Mouse (Mus musculus) adrenal gland, postnatal 14 days (tissue): ENCODE data around the gene Sirt7. TPM values are rescaled to one million over a fixed set of nuclear protein-coding genes. Genes with fewer than 3 reads are reported as not detected.
"Not testable (repeated sequence)": the region's sequence is repeated elsewhere in the genome, so short reads cannot be mapped to it uniquely, and the experiment has no call there.

Experiments used
- DNase-seq: peaks from one replicate; pipeline ENCODE4 v3.0.0; 2021; ENCODE audit warnings: mixed read lengths
- total RNA-seq: library from RNA; stranded (reverse); gene quantifications from 2 replicates; pipeline ENCODE4 v1.2.3, GENCODE M21; 2021

Gene Sirt7
- total RNA-seq, 1 experiment from 2014 or later: 37.1 TPM

DNA sequence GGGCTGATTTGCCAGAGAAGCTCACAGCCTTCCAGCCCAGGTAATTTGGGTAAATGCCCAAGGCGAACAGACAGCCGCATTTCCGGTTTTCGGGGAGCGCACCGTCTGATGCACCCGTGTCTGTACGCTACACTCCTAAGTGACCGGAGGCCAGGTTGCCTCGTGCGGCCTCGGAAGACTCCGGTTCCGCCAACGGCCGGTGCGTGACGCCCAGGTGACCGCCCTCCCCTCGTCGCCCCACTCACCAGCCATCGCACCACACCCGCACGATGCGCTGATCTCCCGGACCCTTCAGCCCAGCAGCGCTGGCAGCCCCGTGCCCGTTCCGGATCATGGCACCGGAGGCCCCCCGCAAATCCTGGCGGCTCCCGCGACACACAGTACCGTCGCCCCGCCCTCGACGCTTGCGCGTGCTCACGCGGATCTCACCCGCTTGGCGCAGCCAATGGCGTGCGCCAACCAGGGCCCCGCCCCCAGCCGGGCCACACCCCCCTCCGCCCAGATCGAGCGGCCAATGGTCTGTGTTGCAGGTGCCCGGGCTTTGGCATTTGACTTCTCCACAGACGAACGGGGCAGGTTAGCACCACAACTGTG, 7.4 kb downstream of the Sirt7 start, which contains the start of gene Pcyt2:
Pcyt2 (minus strand) TSS at position 418 of the 594 bp plus-strand sequence.
- DNase-seq: peak; percentile 97

DNA sequence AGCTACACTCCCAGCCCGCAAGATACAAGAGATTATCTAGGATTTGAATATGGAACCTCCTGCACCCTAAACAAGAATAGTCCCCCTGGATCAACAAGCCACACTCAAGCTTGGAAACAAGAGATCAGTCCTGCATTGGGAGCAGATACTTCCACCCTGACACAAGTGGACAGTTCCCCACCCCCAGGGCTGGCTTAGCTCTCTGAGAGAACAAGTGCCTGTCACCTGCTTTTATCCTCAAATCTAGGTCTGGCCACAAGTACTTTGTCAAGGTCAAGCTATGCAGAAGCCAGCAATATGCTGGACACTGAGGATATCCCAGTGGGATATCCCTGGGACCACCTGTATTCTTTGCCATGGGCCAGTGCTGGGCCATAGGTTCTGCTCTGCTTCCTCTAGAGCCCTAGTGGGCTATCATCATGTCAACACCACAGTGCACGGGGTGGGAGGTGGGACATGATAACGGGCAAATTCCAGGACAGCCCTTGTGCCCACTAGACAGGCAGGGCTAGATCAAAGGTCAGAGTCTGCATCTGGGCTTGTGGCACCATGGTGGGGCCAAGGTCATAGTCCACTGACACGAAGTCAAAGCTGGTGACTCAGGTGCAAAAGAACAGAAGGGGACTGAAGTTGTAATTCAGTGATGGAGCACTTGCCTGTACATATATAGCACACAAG, 8.3 kb downstream of the Sirt7 start:
- DNase-seq: no peak

DNA sequence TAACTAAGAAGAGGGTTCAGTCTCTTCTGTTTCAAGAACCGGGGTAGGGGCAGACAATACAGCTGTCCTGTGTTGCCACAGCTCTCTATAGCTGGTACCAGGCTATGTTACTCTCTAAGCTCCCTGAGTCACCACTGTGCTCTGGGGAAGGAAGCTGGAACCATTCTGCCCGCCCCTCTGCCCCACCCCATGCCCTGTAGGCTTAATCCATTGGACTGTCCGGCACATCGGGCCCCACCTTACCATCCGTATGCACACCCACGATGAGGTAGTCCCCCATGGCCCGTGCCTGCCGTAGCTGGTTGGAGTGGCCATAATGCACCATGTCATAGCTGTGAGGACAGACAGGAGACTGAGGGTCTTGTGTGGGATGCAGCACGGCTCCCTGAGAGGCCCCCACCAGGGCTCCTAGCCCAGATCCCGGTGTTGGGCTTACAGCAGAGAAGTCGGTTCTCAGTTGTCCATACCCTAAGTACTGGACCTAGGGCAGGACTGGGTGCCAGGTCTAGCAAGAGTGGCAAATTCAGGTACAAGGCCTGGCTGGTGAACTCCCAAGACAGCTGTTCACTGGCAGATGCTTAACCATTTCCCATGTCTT, 9.3 kb downstream of the Sirt7 start:
- DNase-seq: no peak

DNA sequence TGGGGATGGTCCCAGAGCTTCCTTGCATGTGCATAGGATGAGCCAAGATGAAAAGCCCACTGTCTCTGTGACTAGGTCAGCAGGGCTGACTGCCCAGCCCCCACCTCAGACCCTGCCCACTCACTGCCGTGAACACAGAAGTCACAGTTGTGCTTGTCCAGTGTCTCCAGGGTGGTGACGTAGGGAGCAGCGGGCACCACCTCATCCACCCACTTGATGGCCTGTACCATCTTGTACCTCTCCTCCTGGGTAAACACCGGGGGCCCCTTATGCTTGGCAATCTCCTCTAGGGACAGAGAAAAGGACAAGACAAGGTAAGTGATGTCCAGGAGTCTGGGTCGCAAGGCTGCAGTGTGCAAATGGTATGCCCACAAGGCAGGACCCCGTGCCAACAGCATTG, 9.9 kb downstream of the Sirt7 start:
- DNase-seq: no peak

DNA sequence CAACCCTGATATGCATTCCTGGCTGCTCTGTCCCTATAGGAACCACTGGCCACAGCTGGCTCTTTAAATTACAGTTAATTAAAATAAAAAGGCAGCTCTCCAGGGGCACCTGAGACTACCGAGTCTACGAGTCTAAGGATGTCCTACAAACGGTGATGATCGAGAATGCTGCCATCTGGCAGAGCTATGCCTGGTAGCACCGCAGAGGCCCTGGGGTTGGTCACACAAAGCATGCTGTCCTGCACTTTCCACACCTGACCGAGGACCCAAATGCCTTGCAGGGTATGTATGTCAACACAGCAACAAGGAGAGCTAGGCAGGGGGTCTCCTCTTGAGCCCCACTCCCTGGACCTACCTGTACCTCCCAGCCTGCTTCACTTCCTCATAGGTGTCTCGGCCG, 11.1 kb downstream of the Sirt7 start:
- DNase-seq: no peak

DNA sequence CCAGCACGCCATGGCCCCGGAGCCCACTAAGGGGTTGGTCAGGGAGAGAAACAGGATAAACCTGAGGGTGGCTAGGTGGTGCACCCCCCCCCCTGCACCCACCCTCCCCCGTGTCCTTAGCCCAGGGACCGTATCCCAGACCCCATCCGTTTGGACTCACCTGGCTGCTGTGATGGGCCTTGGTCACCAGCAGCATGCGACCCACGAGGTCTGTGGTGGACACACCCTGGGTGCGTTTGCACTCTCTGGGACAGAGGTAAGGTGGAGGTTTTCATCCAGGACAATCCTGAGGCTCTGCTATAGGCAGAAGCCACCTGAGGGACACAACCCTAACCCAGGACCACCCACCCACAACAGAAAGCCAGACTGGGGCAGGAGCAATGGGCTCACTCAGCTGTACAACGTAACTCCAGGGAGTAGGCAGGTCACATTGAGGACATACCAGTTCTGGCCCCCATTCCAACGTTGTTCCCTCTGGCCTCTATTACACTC, 11.5 kb downstream of the Sirt7 start:
- DNase-seq: no peak

DNA sequence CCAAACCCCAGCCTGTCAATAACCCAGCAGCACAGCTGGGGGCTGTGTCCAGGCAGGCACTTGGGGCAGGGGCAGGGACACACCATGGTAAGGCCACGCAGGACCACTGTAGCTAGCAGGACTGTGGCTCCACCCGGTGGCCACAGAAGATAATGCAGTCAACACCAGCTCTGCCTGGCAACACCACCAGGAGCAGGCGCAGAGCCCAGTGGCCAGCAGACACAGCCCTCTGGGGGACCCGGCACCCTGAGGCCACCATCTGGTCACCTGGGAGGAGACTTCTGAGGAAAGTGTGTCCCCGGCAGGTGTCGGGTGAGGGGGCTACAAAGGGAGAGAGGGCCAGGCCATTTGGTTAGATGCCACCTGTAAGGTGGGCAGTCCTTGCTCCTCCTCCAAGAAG, 12.3 kb downstream of the Sirt7 start:
- DNase-seq: peak; percentile 89

DNA sequence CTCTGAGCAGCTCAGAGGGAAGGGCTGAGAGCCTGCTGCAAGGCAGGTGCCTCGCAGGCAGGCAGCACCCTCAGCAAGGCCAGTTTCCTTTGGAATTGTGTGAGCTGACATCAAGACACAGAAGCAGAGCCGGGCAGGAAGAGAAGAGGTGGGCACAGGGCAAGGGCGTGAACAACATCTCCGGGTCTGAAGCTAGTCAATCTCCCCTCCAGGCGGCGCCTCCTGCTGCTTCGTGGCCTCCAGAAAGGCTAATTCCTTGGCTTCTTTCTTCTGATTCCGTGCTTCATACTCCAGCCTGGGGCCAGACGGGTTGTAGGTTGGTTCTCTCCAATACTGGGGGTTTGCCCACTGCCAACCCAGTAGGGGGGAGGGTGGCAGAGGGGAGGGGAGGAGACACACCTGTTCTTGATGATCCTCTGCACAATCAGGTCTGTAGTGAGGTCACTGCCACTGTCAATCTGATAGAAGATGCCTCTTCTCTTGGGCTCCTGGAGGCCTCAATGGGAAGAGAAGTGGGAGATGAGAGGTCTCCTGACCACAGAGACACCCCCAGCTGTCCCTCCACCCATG, 14.5 kb downstream of the Sirt7 start:
- DNase-seq: no peak

DNA sequence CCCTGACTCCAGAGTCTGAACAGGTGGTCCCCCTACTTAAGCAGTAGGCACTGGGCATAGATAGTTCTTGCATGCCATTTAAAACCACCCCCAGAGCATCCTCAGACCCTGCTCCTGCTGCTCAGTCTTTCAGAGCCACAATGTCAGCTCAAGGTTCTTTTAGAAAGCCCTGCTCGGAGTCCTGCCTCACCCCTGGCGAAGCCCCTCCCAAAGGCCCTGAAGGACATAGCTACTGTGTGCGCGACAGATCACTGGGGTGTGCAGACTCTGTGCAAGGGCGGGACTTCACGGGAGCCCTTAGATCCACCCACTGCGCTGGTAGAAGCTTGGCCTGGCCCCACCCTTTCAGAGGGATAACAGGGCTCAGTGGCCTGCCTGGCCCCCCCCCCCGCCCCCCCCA, 15.8 kb downstream of the Sirt7 start:
- peak; percentile 74 for DNase-seq

DNA sequence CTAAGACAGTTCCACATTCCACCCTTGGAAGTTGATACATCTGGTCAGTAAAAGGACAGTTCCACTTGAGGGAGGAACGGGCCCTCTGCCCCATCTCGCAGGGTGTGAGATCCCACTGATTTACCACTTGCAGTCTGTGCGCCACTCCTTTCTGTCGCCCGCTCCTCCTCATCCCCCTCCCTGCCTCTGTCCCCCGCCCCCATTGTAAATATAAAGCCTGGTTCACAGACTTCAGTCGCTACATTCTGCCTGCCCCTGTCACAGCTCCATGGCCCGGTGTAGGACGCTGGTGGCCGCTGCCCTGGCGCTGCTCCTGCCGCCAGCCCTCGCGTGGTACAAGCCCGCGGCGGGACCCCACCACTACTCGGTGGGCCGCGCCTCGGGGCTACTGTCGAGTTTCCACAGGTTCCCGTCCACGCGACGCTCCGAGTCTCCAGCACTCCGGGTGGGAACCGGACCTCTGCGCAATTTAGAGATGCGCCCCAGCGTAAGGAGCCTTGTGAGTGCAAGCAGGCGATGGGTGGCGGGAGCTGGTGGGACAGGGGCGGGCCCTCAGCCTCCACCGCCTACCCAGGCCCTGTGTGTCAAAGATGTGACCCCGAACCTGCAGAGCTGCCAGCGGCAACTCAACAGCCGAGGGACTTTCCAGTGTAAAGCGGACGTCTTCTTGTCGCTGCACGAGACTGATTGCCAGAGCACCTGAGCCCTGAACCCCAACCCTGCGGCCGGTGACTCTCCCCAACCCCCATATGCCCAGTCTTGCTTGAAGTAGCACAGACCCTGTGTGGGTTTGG, 16.6 kb downstream of the Sirt7 start, which contains the start of gene Npb:
Npb (plus strand) TSS at position 237 of the 794 bp plus-strand sequence.
- DNase-seq: peak; percentile 25

DNA sequence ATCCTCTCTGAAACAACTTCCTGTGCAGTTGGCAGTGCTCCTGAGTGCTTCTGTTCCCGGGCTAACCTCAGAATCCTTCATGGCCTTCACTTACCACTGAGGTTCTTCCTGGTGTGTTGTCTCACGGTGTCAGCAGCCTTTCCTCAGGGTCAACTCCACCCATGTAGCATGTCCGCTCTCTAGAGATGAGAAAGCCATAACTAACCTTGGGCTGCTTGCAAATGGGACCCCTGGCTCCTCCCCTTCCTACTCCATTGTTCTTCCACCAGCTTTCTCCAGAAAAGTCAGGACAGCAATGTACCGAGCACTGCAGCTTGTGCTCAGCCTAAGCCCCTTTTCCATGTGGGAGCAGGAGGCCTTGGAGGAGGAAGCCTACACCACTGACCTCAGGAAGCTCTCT, 18.3 kb downstream of the Sirt7 start:
- DNase-seq: peak; percentile 47

DNA sequence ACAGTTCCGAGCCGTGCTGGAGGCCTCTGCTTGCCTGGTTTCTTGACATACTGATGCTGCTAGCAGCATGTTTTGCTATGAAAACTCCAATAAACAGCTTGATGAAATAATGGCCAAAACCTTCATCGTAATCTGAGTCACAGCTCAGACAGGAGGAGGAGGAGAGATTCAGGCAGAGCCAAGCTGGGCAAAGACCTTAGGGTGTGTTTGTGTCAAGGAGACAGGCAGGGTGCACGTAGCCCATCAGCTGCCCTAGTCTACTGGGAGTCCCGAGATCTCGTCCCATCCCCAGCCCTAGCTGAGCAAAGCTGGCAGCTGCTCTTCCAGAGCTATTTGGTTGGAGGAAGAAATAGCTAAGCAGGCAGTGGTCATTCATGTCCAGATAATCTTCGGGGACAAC, 19.4 kb downstream of the Sirt7 start:
- peak; percentile 52 for DNase-seq

DNA sequence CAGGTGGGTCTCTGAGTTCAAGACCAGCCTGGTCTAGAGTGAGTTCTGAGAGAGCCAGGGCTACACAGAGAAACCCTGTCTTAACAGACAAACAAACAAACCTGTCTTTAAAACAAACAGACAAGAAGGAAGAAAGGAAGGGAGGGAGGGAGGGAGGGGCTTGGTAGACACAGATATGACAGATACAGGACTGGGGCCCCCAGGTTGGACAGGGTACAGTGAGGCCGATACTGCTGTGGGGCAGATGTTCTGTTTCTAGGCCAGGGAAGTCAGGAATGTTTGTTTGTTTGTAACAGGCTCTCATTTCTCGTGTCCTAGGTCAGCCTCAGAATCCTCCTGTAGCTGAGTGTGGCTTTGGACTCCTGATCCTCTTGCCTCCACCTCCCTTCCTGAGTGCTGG, 21.5 kb downstream of the Sirt7 start:
- DNase-seq: no peak

DNA sequence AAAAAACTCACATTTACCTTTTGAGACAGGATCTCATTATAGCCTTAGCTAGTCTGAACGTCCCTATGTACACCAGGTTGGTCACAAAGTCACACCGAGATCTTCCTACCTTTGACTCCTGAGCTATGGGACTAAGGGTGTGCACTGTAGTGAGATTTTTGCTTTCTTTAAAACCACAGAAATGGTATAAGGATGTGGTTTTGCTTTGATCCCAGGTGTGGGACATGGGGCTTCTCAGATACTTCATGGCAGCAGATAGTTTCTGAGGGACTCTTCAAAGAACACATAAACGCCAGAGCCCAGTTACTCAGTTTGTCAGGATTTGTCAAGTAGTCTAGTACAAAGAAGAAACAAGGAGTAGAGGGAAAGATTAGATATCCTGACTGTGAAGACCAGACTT, 24.3 kb downstream of the Sirt7 start:
- no peak for DNase-seq

DNA sequence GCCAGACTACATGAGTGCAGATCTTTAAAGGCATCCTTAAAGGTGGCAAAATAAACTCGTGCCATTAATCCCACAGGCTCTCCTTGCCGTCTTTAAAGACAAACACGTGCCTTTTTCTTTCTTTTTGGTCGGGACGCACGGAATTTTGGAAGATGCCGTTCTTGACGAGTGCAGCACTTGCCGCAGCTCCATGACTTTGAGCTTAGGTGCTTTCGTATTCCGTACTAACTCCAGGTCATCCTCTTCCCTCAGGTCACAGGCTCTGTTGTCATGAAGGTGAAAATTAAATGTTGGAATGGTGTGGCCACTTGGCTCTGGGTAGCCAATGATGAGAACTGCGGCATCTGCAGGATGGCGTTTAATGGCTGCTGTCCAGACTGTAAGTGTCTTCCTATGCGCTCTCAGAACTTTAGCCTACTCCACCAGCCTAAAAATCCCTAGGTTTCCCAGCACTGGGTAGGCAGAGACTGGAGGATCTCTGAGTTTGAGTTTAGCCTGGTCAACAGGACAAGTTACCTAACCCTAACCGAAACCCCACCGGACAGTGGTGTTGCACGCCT, 26.0 kb downstream of the Sirt7 start:
- DNase-seq: no peak

DNA sequence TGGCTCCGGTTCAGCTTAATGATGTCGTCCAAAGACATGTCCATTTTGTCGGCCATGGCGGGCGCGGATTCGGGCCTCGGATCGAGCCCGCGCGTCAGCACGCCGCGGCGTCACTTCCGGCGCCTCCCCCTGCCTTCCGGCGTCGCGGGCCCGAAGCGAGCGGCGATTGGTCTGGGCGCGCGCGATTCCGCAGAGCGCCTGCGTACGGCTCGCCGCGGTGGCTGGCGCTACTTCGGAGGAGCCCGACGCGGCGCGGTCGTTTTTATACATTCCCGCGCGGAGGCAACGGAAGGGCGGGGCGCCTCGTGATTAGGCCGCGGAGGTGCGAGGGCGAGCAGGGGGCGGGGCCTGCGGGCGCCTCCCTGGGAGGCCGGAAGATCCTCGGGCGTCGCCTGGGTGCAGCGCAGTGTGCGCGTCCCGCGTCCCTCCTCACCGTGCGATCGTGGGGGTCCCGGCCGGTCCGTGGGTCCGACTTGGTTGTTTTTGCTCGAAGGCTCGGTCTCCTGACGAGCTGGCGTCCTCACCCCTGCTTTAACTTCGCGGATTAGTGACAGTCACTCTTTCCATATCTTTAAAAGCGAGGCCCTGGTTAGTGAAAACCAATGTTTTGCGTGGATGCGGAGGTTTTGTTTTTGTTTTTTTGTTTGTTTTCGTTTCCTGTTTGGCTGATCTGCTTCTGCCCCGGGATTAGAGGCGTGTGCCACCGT, 26.6 kb downstream of the Sirt7 start, which contains the start of the genes Alyref and Anapc11:
Alyref (minus strand) TSS at position 83 of the 707 bp plus-strand sequence.
Anapc11 (plus strand) TSS at position 139 of the 707 bp plus-strand sequence.
- DNase-seq: peak; percentile 97

DNA sequence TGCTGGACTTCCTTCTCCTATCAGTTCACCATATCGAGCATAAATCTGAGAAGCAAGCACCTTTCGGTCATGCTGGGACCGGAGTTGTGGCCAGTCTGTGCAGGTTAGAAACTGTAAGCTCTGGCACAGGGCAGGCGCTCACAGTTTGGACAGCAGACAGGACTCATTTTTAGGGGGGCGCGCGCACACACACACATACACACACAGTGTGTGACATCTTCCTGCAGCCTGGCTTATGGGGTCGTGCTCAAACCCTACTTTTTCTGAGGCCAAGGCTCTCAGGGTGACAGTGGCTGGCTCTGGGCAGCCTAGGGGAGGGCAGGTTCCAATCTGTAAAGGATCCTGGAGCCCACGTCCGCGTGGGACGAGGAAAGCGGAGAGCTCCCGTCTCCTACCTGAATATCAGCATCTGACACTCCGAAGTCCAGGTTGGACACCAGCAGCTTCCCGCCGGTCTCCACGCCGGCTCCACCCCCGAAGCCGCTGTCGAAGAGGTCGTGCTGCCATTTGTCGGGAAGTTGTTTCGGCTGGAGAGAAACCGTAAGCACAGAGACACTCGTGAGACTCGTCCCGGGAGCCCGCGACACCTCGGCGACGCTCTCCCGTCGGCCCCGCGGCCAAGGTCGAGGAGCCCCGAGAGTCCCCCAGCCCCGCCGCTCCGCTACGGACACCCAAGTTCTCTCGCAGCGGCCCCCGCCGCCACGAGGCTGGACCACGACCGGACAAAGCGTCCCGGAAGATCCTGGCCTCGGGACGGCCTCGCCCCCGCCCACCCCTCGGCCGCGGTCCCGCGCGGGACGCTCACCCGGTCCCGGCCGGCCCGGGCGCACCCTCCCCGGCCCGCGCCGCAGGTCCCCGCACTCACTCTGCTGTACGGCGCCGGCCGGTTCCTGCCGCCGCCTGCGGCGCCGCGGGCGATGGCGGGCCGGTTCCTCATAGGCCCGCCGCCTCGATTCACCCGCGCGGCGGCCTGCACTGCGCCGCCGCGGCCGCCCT, 27.5 kb downstream of the Sirt7 start:
- DNase-seq: peak; percentile 53

DNA sequence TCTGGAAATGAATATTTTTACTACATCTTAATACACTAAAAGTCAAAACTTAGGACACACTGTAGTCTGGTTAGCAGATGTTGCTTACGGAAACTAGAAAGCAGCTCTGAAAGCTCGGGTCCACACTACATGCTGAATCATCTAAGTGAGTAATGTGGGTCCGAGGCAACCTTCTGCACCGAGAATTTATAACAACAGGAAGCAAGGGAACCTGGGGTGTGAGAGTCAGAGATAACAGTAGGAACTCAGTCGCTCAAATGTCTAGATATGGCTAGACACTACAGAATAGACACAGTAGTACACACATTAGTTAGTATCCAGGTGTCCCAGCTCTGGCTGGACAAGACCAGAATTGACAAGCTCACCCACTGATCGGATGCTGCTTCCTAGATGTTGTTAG, 36.5 kb downstream of the Sirt7 start:
- no peak for DNase-seq

DNA sequence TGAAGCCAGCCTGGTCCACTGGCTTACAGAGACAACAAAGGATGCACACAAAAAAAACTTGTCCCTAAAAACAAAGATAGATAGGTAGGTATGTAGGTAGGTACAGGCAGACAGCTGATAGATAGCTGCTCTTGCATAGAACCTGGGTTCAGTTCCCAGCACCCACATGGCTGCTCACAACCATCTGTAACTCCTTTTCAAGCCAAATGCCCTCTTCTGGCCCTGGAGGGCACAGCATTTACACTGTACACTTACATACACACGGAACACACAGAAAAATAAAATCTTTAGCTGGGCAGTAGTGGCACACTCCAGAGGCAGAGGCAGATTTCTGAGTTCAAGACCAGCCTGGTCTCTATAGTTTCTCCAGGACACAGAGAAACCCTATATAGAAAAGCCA, 41.1 kb downstream of the Sirt7 start:
- no peak for DNase-seq

DNA sequence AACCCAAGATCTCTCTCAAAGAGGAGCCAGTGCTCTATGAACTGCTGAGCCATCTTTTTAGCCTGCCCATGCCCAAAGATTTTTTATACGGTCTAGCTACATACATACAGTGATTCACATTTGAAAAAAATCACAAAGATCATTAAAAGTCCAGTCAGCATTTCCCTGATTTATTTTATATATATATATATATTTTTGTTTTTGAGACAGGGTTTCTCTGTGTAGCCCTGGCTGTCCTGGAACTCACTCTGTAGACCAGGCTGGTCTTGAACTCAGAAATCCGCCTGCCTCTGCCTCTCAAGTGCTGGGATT, 42.1 kb downstream of the Sirt7 start:
- DNase-seq: not testable (repeated sequence)
